ENCODE assay signal across 10 mouse cellular contexts in genomic region chr16:95893534-95894290, GRCm38 (mm10).
DNase-seq lines count a peak whose midpoint lies in the region; ATAC-seq lines count a peak whose summit lies in the region.
"Had no signal": no experiment of that assay in that cellular context is flagged by ENCODE, and none has a peak within 500 bp of the region (broad histone marks: within the 10 kb centered on the region; RNA-seq: fewer than 3 reads in every experiment).

No protein-coding gene starts in this region.

- ATAC-seq in heart, embryonic 15.5 days (replicated peaks; ENCODE audit: insufficient number of reproducible peaks, insufficient read depth, low FRiP score, low read depth), result 0 out of 2 replicates have a peak, but pooled peaks have one; percentile 18
- ATAC-seq in frontal cortex, adult (ENCODE audit: low TSS enrichment), result no peak
- ATAC-seq in neural tube, embryonic 15.5 days (ENCODE audit: low FRiP score), result no peak

- no peak overlapping the region for H3K4me3 ChIP-seq in heart, embryonic 15.5 days
- H3K4me3 ChIP-seq in neural tube, embryonic 15.5 days (replicated peaks), result no peak overlapping the region
- H3K4me3 ChIP-seq: hindbrain, embryonic 12.5 days; liver, embryonic 15.5 days had no signal

- H3K4me1 ChIP-seq in heart, embryonic 15.5 days (replicated peaks), result no peaks in the 10 kb centered on the region
- no peaks in the 10 kb centered on the region; the same call in 1 of the 2 replicates for H3K4me1 ChIP-seq in neural tube, embryonic 15.5 days
- H3K4me1 ChIP-seq: hindbrain, embryonic 12.5 days had no signal

- H3K27ac ChIP-seq in heart, embryonic 15.5 days, result no peak overlapping the region
- no peak overlapping the region for H3K27ac ChIP-seq in neural tube, embryonic 15.5 days (replicated peaks)
- H3K27ac ChIP-seq: hindbrain, embryonic 12.5 days; liver, embryonic 15.5 days had no signal

- H3K36me3 ChIP-seq in heart, embryonic 15.5 days, result no peaks in the 10 kb centered on the region
- H3K36me3 ChIP-seq in neural tube, embryonic 15.5 days, result no peaks in the 10 kb centered on the region
- H3K36me3 ChIP-seq: hindbrain, embryonic 12.5 days; liver, embryonic 15.5 days had no signal

- no peak overlapping the region for H3K9ac ChIP-seq in heart, embryonic 15.5 days
- no peak overlapping the region for H3K9ac ChIP-seq in neural tube, embryonic 15.5 days (replicated peaks)
- H3K9ac ChIP-seq: hindbrain, embryonic 12.5 days; liver, embryonic 15.5 days had no signal

- no peak overlapping the region for H3K4me2 ChIP-seq in heart, embryonic 15.5 days
- no peak overlapping the region for H3K4me2 ChIP-seq in neural tube, embryonic 15.5 days
- H3K4me2 ChIP-seq: hindbrain, embryonic 12.5 days; liver, embryonic 15.5 days had no signal

- 60% methylated on average over 6 of the region's 6 CpGs for WGBS in heart, embryonic 15.5 days
- 80% methylated on average over 6 of the region's 6 CpGs for WGBS in neural tube, embryonic 15.5 days

- no peaks in the 10 kb centered on the region for H3K9me3 ChIP-seq in heart, embryonic 15.5 days (replicated peaks)
- H3K9me3 ChIP-seq in neural tube, embryonic 15.5 days (replicated peaks), result no peaks in the 10 kb centered on the region
- H3K9me3 ChIP-seq: hindbrain, embryonic 12.5 days; liver, embryonic 15.5 days had no signal

- no peak for DNase-seq in heart, adult 18-20 months
- DNase-seq in 416B (ENCODE audit: low read depth), result peak; percentile 24
- peak; percentile 72 for DNase-seq in induced T-regulatory cell, adult 2 months (ENCODE audit: low read depth)
- peak; percentile 71 for DNase-seq in naive thymus-derived CD4-positive, alpha-beta T cell, adult 2 months (ENCODE audit: low read depth)
- DNase-seq in frontal cortex, postnatal 14 days (ENCODE audit: low spot score in 2 of 2), result no peak

- H3K27me3 ChIP-seq in heart, embryonic 15.5 days, result no peaks in the 10 kb centered on the region
- no peaks in the 10 kb centered on the region for H3K27me3 ChIP-seq in neural tube, embryonic 15.5 days (replicated peaks)
- H3K27me3 ChIP-seq: hindbrain, embryonic 12.5 days; liver, embryonic 15.5 days had no signal

Comparison
In these comparisons a context has a peak if more than half of its experiments do, and no peak if none do; other contexts are left out.
1. DNase-seq: peak in 416B (single experiment), induced T-regulatory cell, adult 2 months (single experiment) and naive thymus-derived CD4-positive, alpha-beta T cell, adult 2 months (single experiment); none in heart, adult 18-20 months (0 of 2) and frontal cortex, postnatal 14 days (0 of 2).